25 mouse cellular contexts compared by ENCODE assay signal in the genomic region with DNA sequence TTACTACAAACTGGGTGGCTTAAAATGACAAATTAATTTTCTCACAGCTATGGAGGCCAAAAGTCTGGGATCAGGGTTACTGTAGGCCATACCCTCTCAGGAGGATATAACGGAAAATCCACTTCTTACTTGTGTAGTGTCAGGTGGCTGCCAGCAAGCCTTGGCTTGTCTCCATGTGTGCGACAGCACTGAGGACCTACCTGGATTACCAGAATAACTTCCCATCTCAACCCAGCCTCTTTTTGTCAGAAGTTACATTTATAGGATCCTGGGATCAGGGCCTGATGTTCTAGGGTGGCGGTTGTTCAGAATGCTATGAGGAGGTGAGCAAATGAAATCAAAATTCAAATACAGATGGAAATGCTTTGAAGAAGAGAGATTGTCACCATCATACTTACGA.
"Had no signal": no experiment of that assay in that cellular context is flagged by ENCODE, and none has a peak within 500 bp of the region (broad histone marks: within the 10 kb centered on the region; RNA-seq: fewer than 3 reads in every experiment).

No protein-coding gene starts in this region.

- H3K4me3 ChIP-seq: embryonic facial prominence, embryonic 10.5 days; embryonic facial prominence, embryonic 12.5 days; embryonic facial prominence, embryonic 13.5 days; embryonic facial prominence, embryonic 15.5 days; erythroblast, embryonic 14.5 days; forebrain, embryonic 10.5 days; forebrain, embryonic 12.5 days; forebrain, embryonic 13.5 days; forebrain, embryonic 15.5 days; gastrocnemius, adult 2 months; heart, adult 2 months; heart, embryonic 10.5 days had no signal

- DNase-seq: cerebellum, adult 8-10 months; cerebellum, adult 9-10 months; cerebellum, postnatal 36 days; embryo, embryonic 11 days; forebrain, postnatal 0 days; gastrocnemius, adult 2 months; gastrocnemius, postnatal 10 days; gastrocnemius, postnatal 14 days; gastrocnemius, postnatal 25 days; gastrocnemius, postnatal 36 days; heart, adult 11 months; heart, adult 18-20 months; heart, adult 2 months had no signal

- H3K4me1 ChIP-seq: embryonic facial prominence, embryonic 12.5 days; forebrain, embryonic 13.5 days had no signal

- H3K27me3 ChIP-seq: embryonic facial prominence, embryonic 12.5 days; embryonic facial prominence, embryonic 13.5 days; embryonic facial prominence, embryonic 15.5 days; forebrain, embryonic 12.5 days; forebrain, embryonic 13.5 days; forebrain, embryonic 15.5 days had no signal

- H3K27ac ChIP-seq: embryonic facial prominence, embryonic 10.5 days; embryonic facial prominence, embryonic 12.5 days; embryonic facial prominence, embryonic 13.5 days; embryonic facial prominence, embryonic 15.5 days; forebrain, embryonic 10.5 days; forebrain, embryonic 12.5 days; forebrain, embryonic 13.5 days; forebrain, embryonic 15.5 days; heart, adult 2 months; heart, embryonic 10.5 days had no signal

- H3K9ac ChIP-seq: embryonic facial prominence, embryonic 12.5 days; embryonic facial prominence, embryonic 13.5 days; embryonic facial prominence, embryonic 15.5 days; forebrain, embryonic 12.5 days; forebrain, embryonic 13.5 days; forebrain, embryonic 15.5 days; forebrain, postnatal 0 days had no signal

- H3K4me2 ChIP-seq: embryonic facial prominence, embryonic 12.5 days; embryonic facial prominence, embryonic 13.5 days; embryonic facial prominence, embryonic 15.5 days; forebrain, embryonic 12.5 days; forebrain, embryonic 13.5 days; forebrain, embryonic 15.5 days had no signal

- H3K36me3 ChIP-seq: embryonic facial prominence, embryonic 10.5 days; embryonic facial prominence, embryonic 12.5 days; embryonic facial prominence, embryonic 13.5 days; embryonic facial prominence, embryonic 15.5 days; forebrain, embryonic 10.5 days; forebrain, embryonic 12.5 days; forebrain, embryonic 15.5 days; heart, embryonic 10.5 days had no signal

- H3K9me3 ChIP-seq: embryonic facial prominence, embryonic 10.5 days; embryonic facial prominence, embryonic 12.5 days; embryonic facial prominence, embryonic 13.5 days; embryonic facial prominence, embryonic 15.5 days; forebrain, embryonic 10.5 days; forebrain, embryonic 12.5 days; forebrain, embryonic 13.5 days; forebrain, embryonic 15.5 days; heart, embryonic 10.5 days had no signal

- ATAC-seq: forebrain, embryonic 13.5 days; forebrain, embryonic 14.5 days; forebrain, embryonic 15.5 days; forebrain, embryonic 16.5 days; forebrain, postnatal 0 days had no signal
